Mouse (Mus musculus) erythroblast, embryonic 14.5 days (primary cell): ENCODE measurements around the gene Adap1.

ENCODE experiments used
- GATA1 ChIP-seq: IDR thresholded peaks from 2 replicates; pipeline ENCODE4 v1.6.1; 2012; ENCODE audit warnings: low read length, inconsistent platforms, mixed read lengths
- TAL1 ChIP-seq: IDR thresholded peaks from 3 replicates; pipeline ENCODE4 v1.6.1; 2012; ENCODE audit warnings: low read length, inconsistent platforms, mixed read lengths

- TF ChIP-seq GATA1 (no peak), TAL1 (no peak)
Observed at GRCm38 (mm10) chr5:139351134-139351533, 25.7 kb upstream of the Adap1 start, which contains the start of gene Cox19.
